Mouse (Mus musculus) CH12.LX (cell line): ENCODE data around the gene Mctp1. TPM values are rescaled to one million over a fixed set of nuclear protein-coding genes. Genes with fewer than 3 reads are reported as not detected.

Source experiments
- DNase-seq: peaks from one replicate; pipeline ENCODE4 v3.0.0-alpha.2; 2013; ENCODE audit errors: extremely low read depth
- H3K27ac ChIP-seq: 2 replicates; pipeline ENCODE4 v1.5.1; 2012; ENCODE audit warnings: low read depth, mild to moderate bottlenecking, control low read depth, moderate library complexity; ENCODE audit not compliant: insufficient read depth
- H3K27me3 ChIP-seq: replicated peaks from 2 replicates; pipeline ENCODE3; 2012; ENCODE audit warnings: inconsistent platforms
- H3K36me3 ChIP-seq, 2 experiments: replicated peaks in 1 of 2; 2 replicates each; pipeline versions ENCODE3 to v1.6.1; 2012; ENCODE audit warnings: inconsistent platforms in 1 of 2, low read length in 1 of 2, mild to moderate bottlenecking in 1 of 2, mixed read lengths in 1 of 2, moderate library complexity in 1 of 2; ENCODE audit not compliant: control insufficient read depth in 1 of 2, insufficient read depth in 1 of 2
- H3K4me1 ChIP-seq, 2 experiments: 2 replicates each; pipeline ENCODE4 v1.6.1; 2012; ENCODE audit warnings: inconsistent platforms in 1 of 2, moderate library complexity in 1 of 2; ENCODE audit not compliant: insufficient read depth in 2 of 2, control insufficient read depth in 1 of 2
- H3K4me2 ChIP-seq: 2 replicates; pipeline ENCODE4 v1.6.1; 2012; ENCODE audit warnings: low read depth, mild to moderate bottlenecking, control low read depth; ENCODE audit not compliant: poor library complexity, insufficient read depth, severe bottlenecking
- H3K4me3 ChIP-seq, 3 experiments: fragments of 150-350 bp in 1 of 3; sonication (generic) in 1 of 3; replicated peaks in 1 of 3; 2 replicates each; pipeline versions ENCODE3 to v1.5.1; 2011 to 2012; ENCODE audit warnings: low read depth in 2 of 3, low read length in 2 of 3, mild to moderate bottlenecking in 2 of 3, moderate library complexity in 2 of 3, control low read depth in 1 of 3, improper control_type of control experiment in 1 of 3, inconsistent platforms in 1 of 3, mixed read lengths in 1 of 3; ENCODE audit not compliant: poor library complexity in 1 of 3
- H3K79me2 ChIP-seq: replicated peaks from 2 replicates; pipeline ENCODE4 v1.6.1; 2012; ENCODE audit warnings: mild to moderate bottlenecking, moderate library complexity; ENCODE audit not compliant: control insufficient read depth, poor library complexity, insufficient read depth, severe bottlenecking; ENCODE audit errors: extremely low read depth
- H3K9ac ChIP-seq: 2 replicates; pipeline ENCODE4 v1.6.1; 2012; ENCODE audit warnings: low read depth, mild to moderate bottlenecking, control low read depth, moderate library complexity; ENCODE audit not compliant: insufficient read depth
- H3K9me3 ChIP-seq: replicated peaks from 2 replicates; pipeline ENCODE3; 2012; ENCODE audit warnings: low read length, inconsistent platforms, mixed read lengths
- BHLHE40 ChIP-seq: IDR thresholded peaks from 2 replicates; pipeline ENCODE4 v1.6.1; 2011; ENCODE audit warnings: mild to moderate bottlenecking, low read depth, low read length, improper control_type of control experiment
- CHD2 ChIP-seq: IDR thresholded peaks from 2 replicates; pipeline ENCODE4 v1.6.1; 2011; ENCODE audit warnings: low read length, improper control_type of control experiment
- EP300 ChIP-seq: IDR thresholded peaks from 2 replicates; pipeline ENCODE4 v1.6.1; 2011; ENCODE audit warnings: low read length, improper control_type of control experiment
- GABPA ChIP-seq: IDR thresholded peaks from 2 replicates; pipeline ENCODE4 v1.6.1; 2012; ENCODE audit warnings: low read depth, low read length, improper control_type of control experiment, inconsistent platforms; ENCODE audit not compliant: insufficient replicate concordance
- KAT2A ChIP-seq: IDR thresholded peaks from 2 replicates; pipeline ENCODE4 v1.6.1; 2012; ENCODE audit warnings: low read length, improper control_type of control experiment, inconsistent platforms; ENCODE audit not compliant: insufficient replicate concordance
- MAX ChIP-seq: IDR thresholded peaks from 2 replicates; pipeline ENCODE4 v1.6.1; 2011; ENCODE audit warnings: low read length, improper control_type of control experiment
- NELFE ChIP-seq: IDR thresholded peaks from 2 replicates; pipeline ENCODE4 v1.6.1; 2011; ENCODE audit warnings: low read depth, low read length, improper control_type of control experiment
- NRF1 ChIP-seq: IDR thresholded peaks from 2 replicates; pipeline ENCODE4 v1.6.1; 2014; ENCODE audit warnings: low read depth, mild to moderate bottlenecking, inconsistent platforms, low read length, improper control_type of control experiment, moderate library complexity
- POLR2AphosphoS2 ChIP-seq: IDR thresholded peaks from 2 replicates; pipeline ENCODE4 v1.6.1; 2011; ENCODE audit warnings: low read depth, low read length, improper control_type of control experiment
- RAD21 ChIP-seq: IDR thresholded peaks from 2 replicates; pipeline ENCODE4 v1.6.1; 2011; ENCODE audit warnings: low read depth, mild to moderate bottlenecking, low read length, improper control_type of control experiment, moderate library complexity
- RCOR1 ChIP-seq: conservative IDR thresholded peaks from 2 replicates; pipeline ENCODE4 v1.6.1; 2012; ENCODE audit warnings: low read depth, mild to moderate bottlenecking, inconsistent platforms, low read length, improper control_type of control experiment
- SIN3A ChIP-seq: IDR thresholded peaks from 2 replicates; pipeline ENCODE4 v1.6.1; 2012; ENCODE audit warnings: low read length, improper control_type of control experiment, inconsistent platforms
- TCF12 ChIP-seq: IDR thresholded peaks from 2 replicates; pipeline ENCODE4 v1.6.1; 2014; ENCODE audit warnings: low read depth, mild to moderate bottlenecking, inconsistent platforms, low read length, improper control_type of control experiment
- UBTF ChIP-seq: IDR thresholded peaks from 2 replicates; pipeline ENCODE4 v1.6.1; 2012; ENCODE audit warnings: low read depth, mild to moderate bottlenecking, inconsistent platforms, low read length, improper control_type of control experiment, moderate library complexity
- USF2 ChIP-seq: conservative IDR thresholded peaks from 2 replicates; pipeline ENCODE4 v1.6.1; 2011; ENCODE audit warnings: low read depth, low read length, improper control_type of control experiment
- ZC3H11A ChIP-seq: IDR thresholded peaks from 2 replicates; pipeline ENCODE4 v1.6.1; 2012; ENCODE audit warnings: low read depth, mild to moderate bottlenecking, inconsistent platforms, low read length, improper control_type of control experiment
- dilution Hi-C: fragments of 300-500 bp; cut with MboI; formaldehyde crosslinking; loops from 2 replicates; pipeline ENCODE4 v1.14.3; 2020; ENCODE audit warnings: low sequenced_read_pairs; ENCODE audit not compliant: extremely low pct_unique_long_range_greater_than_20kb, extremely low pct_ligation_motif_present
- in situ Hi-C: fragments of 300-500 bp; cut with MboI; formaldehyde crosslinking; loops from 3 replicates; pipeline ENCODE4 v1.14.3; 2019; ENCODE audit warnings: low sequenced_read_pairs, low pct_ligation_motif_present, low pct_unique_long_range_greater_than_20kb, mixed read lengths
- polyA plus RNA-seq: library from polyadenylated mRNA; unstranded; fragments of >175 nt; gene quantifications from 2 replicates; pipeline ENCODE4 v1.2.1, GENCODE M21; 2012; ENCODE audit warnings: low read depth; ENCODE audit not compliant: insufficient read length
- total RNA-seq, 2 experiments: library from RNA; depleted of rRNA; stranded (reverse); fragments of 300-350 nt in 1 of 2; fragments of >200 nt in 1 of 2; gene quantifications; 2 replicates each; pipeline ENCODE4 v1.2.3; 2012 to 2014

Gene Mctp1
- total and polyA plus RNA-seq, 3 experiments: 3.0 to 5.3 (median 3.7) TPM

DNA sequence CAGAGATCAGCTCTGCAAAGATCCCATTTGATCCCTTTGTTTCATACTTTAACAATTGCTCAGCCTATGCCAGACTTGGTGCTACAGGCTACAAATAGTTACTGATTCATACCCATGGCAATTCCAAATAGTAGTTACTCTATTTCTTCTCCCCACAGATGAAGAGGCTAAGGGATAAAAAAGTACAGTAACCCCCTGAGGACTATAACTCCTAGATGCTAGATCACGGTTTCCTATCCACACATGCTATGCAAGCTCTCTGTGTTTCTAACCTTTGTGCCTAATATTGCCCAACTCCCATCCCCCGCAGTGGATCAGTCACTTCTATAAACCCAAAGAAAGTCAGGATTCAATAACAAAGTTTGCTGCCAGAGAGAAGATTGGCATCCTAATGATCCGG lies 470.7 kb downstream of the Mctp1 start:
- Histone ChIP-seq H3K4me2 (no peak overlapping the region), H3K36me3 (no peaks in the 10 kb centered on the region), H3K4me3 (no peak overlapping the region), H3K79me2 (no peaks in the 10 kb centered on the region), H3K9me3 (no peaks in the 10 kb centered on the region)
- in situ Hi-C loops: no loop called here
- TF ChIP-seq UBTF: no peak
- no peak for TF ChIP-seq MAX
- no peak for TF ChIP-seq RAD21
- TF ChIP-seq POLR2AphosphoS2: no peak
- TF ChIP-seq NELFE: no peak
- TF ChIP-seq ZC3H11A: no peak
- TF ChIP-seq, all 38 proteins: peak for 0
- DNase-seq: no peak
- dilution Hi-C loops: no loop called here
- H3K4me1 ChIP-seq: peaks cover 0 to 7% of the 10 kb centered on the region in 2 experiments; a peak in 1 of 4 replicates
- no peaks in the 10 kb centered on the region for H3K27me3 ChIP-seq
- H3K9ac ChIP-seq: no peak overlapping the region
- H3K27ac ChIP-seq: no peak overlapping the region

DNA sequence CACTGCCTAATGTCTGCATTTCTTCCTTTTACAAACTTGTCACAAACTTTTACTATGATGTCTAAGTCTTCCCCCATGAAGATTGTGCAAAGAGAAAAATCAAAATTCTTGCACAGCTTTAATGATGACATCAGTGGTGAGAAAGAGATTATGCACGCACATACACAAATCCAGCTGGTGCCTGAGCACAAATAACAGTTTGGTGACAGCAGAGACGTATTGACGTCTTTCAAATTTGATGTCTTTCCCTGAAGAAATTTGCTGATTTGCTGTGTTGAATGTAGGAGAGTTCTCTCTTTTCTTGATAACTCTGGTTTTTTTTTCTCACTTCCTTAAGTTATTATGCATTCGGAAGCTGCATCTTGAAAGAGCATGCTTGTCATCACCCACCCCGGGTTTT lies 472.7 kb downstream of the Mctp1 start:
- in situ Hi-C loops: no loop called here
- no peak overlapping the region for H3K4me3 ChIP-seq
- no peaks in the 10 kb centered on the region for H3K27me3 ChIP-seq
- H3K9me3 ChIP-seq: no peaks in the 10 kb centered on the region
- H3K79me2 ChIP-seq: no peaks in the 10 kb centered on the region
- H3K4me1 ChIP-seq: no peaks in the 10 kb centered on the region
- TF ChIP-seq POLR2AphosphoS2 (no peak), NRF1 (no peak), RCOR1 (no peak), CHD2 (no peak), UBTF (no peak), EP300 (no peak), BHLHE40 (no peak), USF2 (no peak), KAT2A (no peak), GABPA (no peak)
- TF ChIP-seq, all 38 proteins: peak for 0
- no peaks in the 10 kb centered on the region for H3K36me3 ChIP-seq
- H3K4me2 ChIP-seq: no peak overlapping the region
- H3K27ac ChIP-seq: no peak overlapping the region
- H3K9ac ChIP-seq: no peak overlapping the region
- dilution Hi-C loops: no loop called here
- DNase-seq: no peak

DNA sequence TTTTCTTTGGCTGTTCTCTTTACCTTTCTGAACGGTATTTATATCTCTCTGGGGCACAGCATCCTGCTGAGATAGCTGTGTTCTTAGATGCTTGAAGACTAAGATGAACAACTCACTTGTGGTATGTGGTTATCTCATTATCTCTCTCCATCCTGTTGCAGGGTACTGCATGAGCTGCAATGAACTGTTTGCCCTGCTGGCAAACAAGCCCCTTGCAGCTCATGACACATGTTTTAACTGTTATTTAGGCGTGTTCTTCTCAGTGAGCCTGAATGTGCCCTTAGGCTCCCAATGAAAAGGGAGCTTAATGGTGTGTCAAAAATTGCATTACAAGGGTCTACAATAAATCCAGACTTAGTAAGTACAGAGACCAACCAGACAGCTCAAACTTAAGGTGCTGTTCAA lies 473.7 kb downstream of the Mctp1 start:
- no peaks in the 10 kb centered on the region for H3K79me2 ChIP-seq
- H3K9me3 ChIP-seq: no peaks in the 10 kb centered on the region
- no peak for DNase-seq
- H3K36me3 ChIP-seq: no peaks in the 10 kb centered on the region
- no peak overlapping the region for H3K9ac ChIP-seq
- dilution Hi-C loops: no loop called here
- no peak for TF ChIP-seq TCF12
- no peak for TF ChIP-seq SIN3A
- TF ChIP-seq RCOR1: no peak
- TF ChIP-seq, all 38 proteins: peak for 0
- no peaks in the 10 kb centered on the region for H3K27me3 ChIP-seq
- in situ Hi-C loops: no loop called here
- H3K4me1 ChIP-seq: no peaks in the 10 kb centered on the region
- no peak overlapping the region for H3K4me2 ChIP-seq
- H3K27ac ChIP-seq: no peak overlapping the region
- no peak overlapping the region for H3K4me3 ChIP-seq
